Mouse (Mus musculus): ENCODE measurements around the gene Rgl1.

GRCm38 (mm10) chr1:152739374-152739773, 26.8 kb downstream of the Rgl1 start:
- TF ChIP-seq CTCF (IDR thresholded peaks at IDR 0.05; ENCODE audit: control insufficient read depth, insufficient read depth, insufficient read length) (no peak), USF1 (IDR thresholded peaks at IDR 0.05; ENCODE audit: low read depth) (no peak), MAX (IDR thresholded peaks at IDR 0.05) (no peak), MYOG (IDR thresholded peaks at IDR 0.05; ENCODE audit: control insufficient read depth, extremely low read depth, insufficient read length) (no peak), MYOD1 (IDR thresholded peaks at IDR 0.05; ENCODE audit: control insufficient read depth, insufficient read length, low read depth) (no peak), CEBPB (IDR thresholded peaks at IDR 0.05; ENCODE audit: low read depth) (no peak), FOSL1 (IDR thresholded peaks at IDR 0.05; ENCODE audit: insufficient read depth, low read length, poor library complexity, severe bottlenecking) (no peak)
